Mouse (Mus musculus) hindbrain, embryonic 10.5 days (tissue): ENCODE measurements at regions not wholly inside any gene's neighbourhood (a gene's known extent, or its start where the extent isn't known, plus 50 kb on each side); places are given as distances from the start of the nearest gene placed in this dataset.

Experiments
- DNase-seq: peaks from one replicate; pipeline ENCODE4 v3.0.0-alpha.2; 2017; ENCODE audit warnings: low spot score
- H3K27ac ChIP-seq: fragments of 300-500 bp; sonication (generic); 2 replicates; pipeline ENCODE4 v1.5.1; 2016; ENCODE audit warnings: mild to moderate bottlenecking, moderate library complexity
- H3K27me3 ChIP-seq: fragments of 300-500 bp; sonication (generic); 2 replicates; pipeline ENCODE4 v1.6.1; 2016; ENCODE audit warnings: mild to moderate bottlenecking; ENCODE audit not compliant: poor library complexity, insufficient read depth, severe bottlenecking
- H3K36me3 ChIP-seq: fragments of 300-500 bp; sonication (generic); 2 replicates; pipeline ENCODE4 v1.6.1; 2016; ENCODE audit warnings: mild to moderate bottlenecking, moderate library complexity
- H3K4me1 ChIP-seq: fragments of 300-500 bp; sonication (generic); replicated peaks from 2 replicates; pipeline ENCODE4 v1.6.1; 2016; ENCODE audit warnings: mild to moderate bottlenecking
- H3K4me3 ChIP-seq: fragments of 300-500 bp; sonication (generic); 2 replicates; pipeline ENCODE4 v1.5.1; 2016; ENCODE audit warnings: mild to moderate bottlenecking, moderate library complexity
- H3K9me3 ChIP-seq: fragments of 300-500 bp; sonication (generic); 2 replicates; pipeline ENCODE4 v1.6.1; 2016; ENCODE audit warnings: mild to moderate bottlenecking, moderate library complexity
- WGBS: fragments of 180-500 bp; shearing (Covaris S2); methylation state at CpG from one replicate; pipeline ENCODE4 v1.1.7; 2016; 5-methylcytosine and 5-hydroxymethylcytosine counted together

DNA sequence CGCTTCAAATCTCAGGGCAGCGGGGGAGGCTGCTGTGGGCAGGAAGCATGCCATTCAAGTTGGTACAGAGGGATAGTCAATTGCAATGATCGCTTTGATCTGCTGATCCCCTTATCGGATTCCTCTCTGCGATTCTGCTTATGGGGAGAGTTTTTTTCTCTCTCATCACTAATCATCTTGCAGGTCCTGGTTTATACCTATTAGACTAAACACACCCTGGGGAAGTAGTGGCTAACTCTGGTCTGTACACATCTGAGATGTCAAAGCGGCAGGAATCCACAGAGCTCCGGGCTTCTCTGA, 107.1 kb upstream of the Nebl start:
- H3K27me3 ChIP-seq, result peaks cover 8% of the 10 kb centered on the region
- H3K27ac ChIP-seq, result peak overlapping the region; percentile 88
- H3K36me3 ChIP-seq, result no peaks in the 10 kb centered on the region
- 51% methylated on average over 7 of the region's 7 CpGs for WGBS
- peaks cover 6% of the 10 kb centered on the region; the same call in 1 of the 2 replicates for H3K9me3 ChIP-seq
- H3K4me3 ChIP-seq, result no peak overlapping the region
- H3K4me1 ChIP-seq, result peaks cover 39% of the 10 kb centered on the region
- no peak for DNase-seq

DNA sequence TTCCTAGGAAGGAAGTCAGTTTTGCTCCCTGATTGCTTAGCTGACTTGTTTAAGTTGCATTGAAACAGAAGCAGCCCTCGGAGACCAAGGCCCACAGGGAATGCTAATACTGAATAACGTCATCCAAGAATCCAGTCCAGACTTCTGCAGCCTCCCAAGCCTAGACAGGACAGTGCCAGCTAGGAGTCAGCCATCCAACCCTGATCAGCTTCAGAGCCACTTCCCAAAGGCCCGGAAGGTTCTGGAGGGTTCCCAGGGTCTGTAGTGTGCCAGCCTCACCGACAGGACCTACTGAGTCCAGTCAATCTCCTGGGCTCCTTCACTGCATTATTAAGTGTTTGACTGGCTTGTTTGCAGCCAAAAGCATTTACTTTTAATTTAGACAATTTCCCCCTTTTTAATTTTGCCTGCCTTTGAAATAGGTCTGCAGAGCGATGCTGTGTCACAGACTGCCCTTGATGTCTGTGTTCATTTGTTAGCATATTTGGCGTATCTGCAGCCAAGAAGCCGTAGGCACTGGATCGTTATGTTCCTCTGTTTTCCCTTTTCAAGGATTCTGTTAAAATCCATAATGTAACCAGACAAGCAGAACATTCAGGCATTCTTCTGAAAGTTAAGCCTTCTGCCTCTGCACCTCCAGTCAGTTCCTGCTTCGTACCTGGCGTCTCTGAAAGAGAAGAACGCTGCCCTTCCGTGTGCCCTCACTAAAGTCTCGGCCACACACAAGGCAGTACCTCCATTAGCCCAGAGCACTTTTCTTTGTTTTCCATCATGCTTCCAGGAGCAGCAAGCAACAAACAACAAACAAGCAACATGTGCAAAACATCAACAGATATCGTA, 106.5 kb upstream of the Nebl start:
- peak overlapping the region; percentile 88; the same call in 1 of the 2 replicates for H3K27ac ChIP-seq
- 68% methylated on average over 14 of the region's 14 CpGs for WGBS
- no peak overlapping the region for H3K4me3 ChIP-seq
- DNase-seq, result no peak
- peaks cover 39% of the 10 kb centered on the region for H3K4me1 ChIP-seq
- no peaks in the 10 kb centered on the region for H3K36me3 ChIP-seq
- peaks cover 8% of the 10 kb centered on the region for H3K27me3 ChIP-seq
- H3K9me3 ChIP-seq, result peaks cover 6% of the 10 kb centered on the region; the same call in 1 of the 2 replicates

DNA sequence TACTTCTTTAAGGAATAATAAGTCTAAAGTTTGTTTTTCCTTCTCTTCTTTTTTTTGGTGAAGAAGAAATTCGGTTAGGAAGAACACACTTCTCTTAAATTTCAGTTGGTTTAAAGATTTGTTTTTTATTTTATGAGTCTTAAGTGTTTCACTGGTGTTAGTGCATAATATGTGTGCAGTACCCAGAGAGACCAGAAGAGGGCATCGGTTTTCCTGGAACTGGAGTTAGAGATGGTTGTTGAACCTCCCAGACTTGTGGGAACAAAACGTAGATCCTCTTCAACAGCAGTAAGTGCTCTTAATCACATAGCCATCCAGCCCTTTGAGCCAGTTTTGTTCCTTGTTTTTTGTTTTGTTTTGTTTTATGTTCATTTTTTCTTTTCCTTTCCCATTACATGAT, 101.5 kb upstream of the Nebl start:
- H3K4me1 ChIP-seq, result peaks cover 6% of the 10 kb centered on the region
- no peak for DNase-seq
- WGBS, result 81% methylated on average over 3 of the region's 3 CpGs
- H3K9me3 ChIP-seq, result peaks cover 6% of the 10 kb centered on the region; the same call in 1 of the 2 replicates
- H3K27me3 ChIP-seq, result peaks cover 8% of the 10 kb centered on the region
- no peaks in the 10 kb centered on the region for H3K36me3 ChIP-seq
- H3K27ac ChIP-seq, result no peak overlapping the region
- no peak overlapping the region for H3K4me3 ChIP-seq

DNA sequence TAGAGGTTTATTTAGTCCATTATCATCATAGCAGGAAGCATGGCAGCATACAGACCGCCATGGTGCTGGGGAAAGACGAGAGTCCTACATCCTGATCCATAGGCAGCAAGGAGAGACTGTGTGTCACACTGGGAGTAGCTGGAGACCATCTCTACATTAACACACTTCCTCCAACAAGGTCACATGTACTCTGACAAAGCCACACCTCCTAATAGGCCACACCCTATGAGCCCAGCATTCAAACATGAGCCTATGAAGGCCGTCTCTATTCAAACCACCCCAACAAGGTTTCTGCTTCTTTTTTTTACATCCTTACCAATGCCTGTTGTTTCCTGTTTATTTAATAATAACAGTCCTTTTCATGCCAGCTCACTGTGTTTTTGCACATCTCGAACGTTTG, 99.0 kb upstream of the Nebl start:
- WGBS, result 90% methylated on average over 5 of the region's 5 CpGs
- peaks cover 1% of the 10 kb centered on the region; the same call in 1 of the 2 replicates for H3K9me3 ChIP-seq
- no peaks in the 10 kb centered on the region for H3K36me3 ChIP-seq
- no peaks in the 10 kb centered on the region for H3K4me1 ChIP-seq
- no peak overlapping the region for H3K4me3 ChIP-seq
- no peaks in the 10 kb centered on the region for H3K27me3 ChIP-seq
- DNase-seq, result no peak
- H3K27ac ChIP-seq, result no peak overlapping the region

DNA sequence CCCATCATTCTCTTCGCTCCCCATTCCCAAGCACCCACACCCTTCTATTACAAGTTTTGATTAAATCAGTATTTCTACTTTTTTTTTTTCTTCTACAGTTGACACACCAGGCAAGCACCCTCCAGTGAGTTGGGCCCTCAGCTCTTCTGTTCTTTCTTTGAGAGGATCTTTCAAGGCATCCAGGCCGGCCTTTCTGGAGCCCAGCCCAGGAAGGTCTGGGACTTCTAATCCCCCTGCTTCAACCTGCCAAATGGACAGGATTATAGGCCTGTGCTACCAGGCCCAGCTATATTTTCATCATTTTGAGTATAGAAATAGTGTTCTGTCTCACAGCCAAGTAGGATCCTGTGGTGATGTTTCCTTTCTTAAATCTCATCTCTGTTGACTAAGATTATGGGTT, 94.0 kb upstream of the Nebl start:
- no peaks in the 10 kb centered on the region for H3K27me3 ChIP-seq
- no peak overlapping the region for H3K27ac ChIP-seq
- no peak for DNase-seq
- H3K9me3 ChIP-seq, result no peaks in the 10 kb centered on the region
- no peaks in the 10 kb centered on the region for H3K36me3 ChIP-seq
- WGBS, result 89% methylated on average over 2 of the region's 2 CpGs
- 0 out of 2 replicates have a peak, but pooled peaks cover 5% of the 10 kb centered on the region for H3K4me1 ChIP-seq
- H3K4me3 ChIP-seq, result no peak overlapping the region

DNA sequence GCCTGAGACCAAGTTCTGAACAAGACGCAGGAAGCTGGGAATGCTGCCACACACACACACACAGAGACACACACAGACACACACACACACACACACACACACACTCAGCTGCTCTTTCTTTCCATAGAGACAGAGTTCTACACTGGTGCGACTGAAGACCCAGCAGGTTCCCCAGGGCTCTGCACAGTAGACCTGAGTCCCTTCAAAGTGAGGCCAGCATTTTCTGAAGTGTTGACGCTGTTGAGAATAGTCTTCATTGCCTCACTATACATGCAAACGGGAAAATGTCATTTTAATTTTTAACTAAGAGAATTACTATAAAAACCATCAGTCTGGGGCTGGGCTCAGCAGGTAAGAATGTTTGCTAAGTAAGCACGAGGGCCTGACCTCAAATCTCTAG, 92.9 kb upstream of the Nebl start:
- 87% methylated on average over 5 of the region's 5 CpGs for WGBS
- Histone ChIP-seq H3K27me3 (no peaks in the 10 kb centered on the region), H3K4me1 (0 out of 2 replicates have a peak, but pooled peaks cover 5% of the 10 kb centered on the region), H3K4me3 (no peak overlapping the region), H3K9me3 (no peaks in the 10 kb centered on the region), H3K27ac (no peak overlapping the region), H3K36me3 (no peaks in the 10 kb centered on the region)
- no peak for DNase-seq

DNA sequence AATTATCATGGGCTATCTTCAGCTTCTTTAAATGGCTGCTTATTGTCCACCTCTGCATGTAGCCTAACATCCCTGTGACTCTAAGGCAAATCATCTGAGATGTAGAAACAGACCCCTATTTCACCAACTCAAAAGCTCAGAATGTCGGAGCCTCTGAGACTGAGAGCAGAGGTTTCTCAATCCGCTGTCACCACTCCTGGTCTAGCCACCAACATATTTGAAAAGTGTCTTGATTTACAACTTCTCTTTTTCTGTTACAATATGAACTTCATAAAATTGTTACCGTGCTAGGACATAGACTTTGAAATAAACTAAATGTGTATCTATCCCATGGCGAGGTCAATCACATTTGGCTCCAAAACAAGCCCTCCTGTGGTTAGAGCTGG, 91.3 kb upstream of the Nebl start:
- Histone ChIP-seq H3K4me3 (no peak overlapping the region), H3K27me3 (no peaks in the 10 kb centered on the region), H3K36me3 (no peaks in the 10 kb centered on the region), H3K4me1 (0 out of 2 replicates have a peak, but pooled peaks cover 5% of the 10 kb centered on the region), H3K27ac (no peak overlapping the region), H3K9me3 (no peaks in the 10 kb centered on the region)
- DNase-seq, result no peak
- WGBS, result 88% methylated on average over 4 of the region's 4 CpGs

DNA sequence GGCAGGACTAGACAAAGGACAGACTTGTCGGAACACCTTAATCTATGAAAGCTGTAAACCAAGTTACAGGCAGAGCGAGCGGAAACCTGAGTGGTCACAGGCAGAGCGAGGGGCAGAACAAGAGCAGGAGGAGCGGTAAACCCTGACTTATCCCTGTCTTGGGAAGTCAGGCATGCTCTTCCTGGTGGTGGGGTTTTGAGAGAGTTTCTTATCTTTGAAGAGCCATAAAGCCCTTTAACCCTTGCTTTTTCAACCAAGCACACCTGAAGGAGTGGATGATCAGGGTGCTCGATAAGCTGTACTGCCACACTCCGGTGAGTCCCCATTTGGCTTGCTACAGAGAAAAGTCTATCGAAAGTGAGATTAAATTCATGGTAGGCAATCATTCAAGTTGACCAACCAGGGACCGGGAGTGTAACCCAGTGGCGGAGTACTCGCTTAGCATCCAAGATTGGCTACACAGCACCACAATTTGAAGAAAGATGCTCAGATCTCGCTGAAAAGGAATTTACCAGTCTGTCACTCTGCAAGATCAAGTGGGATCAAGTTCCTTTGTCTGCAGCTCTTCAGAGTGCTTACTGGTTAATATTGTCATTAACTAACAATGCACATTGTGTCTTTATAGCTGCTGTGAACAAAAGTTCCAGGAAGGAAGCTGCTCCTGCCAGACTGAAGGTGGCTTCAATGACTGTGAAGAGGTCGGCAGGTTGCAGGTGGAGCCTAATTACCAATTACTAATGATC, 90.8 kb upstream of the Nebl start:
- Histone ChIP-seq H3K4me1 (0 out of 2 replicates have a peak, but pooled peaks cover 5% of the 10 kb centered on the region), H3K27me3 (no peaks in the 10 kb centered on the region), H3K9me3 (no peaks in the 10 kb centered on the region), H3K27ac (no peak overlapping the region), H3K36me3 (no peaks in the 10 kb centered on the region), H3K4me3 (no peak overlapping the region)
- no peak for DNase-seq
- 83% methylated on average over 13 of the region's 13 CpGs for WGBS

DNA sequence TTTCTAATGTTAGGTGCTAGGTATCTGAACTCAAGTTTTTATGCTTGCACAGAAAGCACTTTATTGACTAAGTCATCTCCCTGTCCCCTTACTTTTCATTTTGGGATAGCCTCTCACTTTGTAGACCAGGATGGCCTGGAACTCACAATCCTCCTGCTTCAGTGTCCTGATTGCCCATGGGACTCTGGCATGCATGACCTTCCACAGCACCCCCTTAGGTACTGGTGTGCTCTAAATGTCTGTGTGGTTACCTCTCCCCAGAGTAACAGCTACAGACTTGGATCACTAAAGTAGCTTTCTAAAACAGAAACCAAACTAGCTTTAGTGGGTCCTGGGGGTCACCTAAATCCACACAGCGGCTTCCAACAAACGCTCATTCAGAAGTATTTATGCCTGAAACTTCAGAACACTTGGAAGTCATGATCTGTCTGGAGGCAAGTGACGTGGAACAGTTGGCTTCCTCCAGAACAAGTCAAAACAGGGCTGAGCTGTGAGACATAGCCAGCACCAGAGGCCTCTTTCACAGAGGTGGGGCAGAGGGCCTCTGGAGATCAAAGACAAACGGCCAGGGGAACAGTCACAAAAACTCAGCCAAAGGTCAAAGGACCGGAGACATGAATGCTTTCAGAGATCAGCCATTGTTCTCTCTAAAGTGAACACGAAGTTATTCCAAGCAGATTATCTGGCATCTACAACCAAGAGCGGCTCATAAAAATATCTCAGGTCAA, 80.8 kb upstream of the Nebl start:
- Histone ChIP-seq H3K4me1 (peaks cover 16% of the 10 kb centered on the region), H3K4me3 (no peak overlapping the region), H3K36me3 (no peaks in the 10 kb centered on the region), H3K27me3 (no peaks in the 10 kb centered on the region), H3K9me3 (no peaks in the 10 kb centered on the region), H3K27ac (peak overlapping the region; percentile 72)
- peak; percentile 43 for DNase-seq
- 20% methylated on average over 7 of the region's 7 CpGs for WGBS
